Mouse (Mus musculus) thymus, postnatal 14 days (tissue): ENCODE measurements at regions not wholly inside any gene's neighbourhood (a gene's known extent, or its start where the extent isn't known, plus 50 kb on each side); places are given as distances from the start of the nearest gene placed in this dataset.

Experiments used
- DNase-seq: peaks from one replicate; pipeline ENCODE4 v3.0.0; 2021

GRCm38 (mm10) chr1:76130353-76130752 lies 584.3 kb downstream of the Slc4a3 start:
- DNase-seq: no peak

GRCm38 (mm10) chr1:76136810-76137209 lies 590.7 kb downstream of the Slc4a3 start:
- no peak for DNase-seq

GRCm38 (mm10) chr1:76137701-76138100 lies 591.6 kb downstream of the Slc4a3 start:
- no peak for DNase-seq

GRCm38 (mm10) chr1:76143516-76143915 lies 597.5 kb downstream of the Slc4a3 start:
- no peak for DNase-seq

- no peak for DNase-seq
Measured at GRCm38 (mm10) chr1:76148963-76149362, 602.9 kb downstream of the Slc4a3 start.

GRCm38 (mm10) chr1:76156291-76156690 lies 610.2 kb downstream of the Slc4a3 start:
- DNase-seq: no peak

- DNase-seq: no peak
Measured at GRCm38 (mm10) chr1:76167486-76167885, 621.4 kb downstream of the Slc4a3 start.

GRCm38 (mm10) chr1:76181181-76181580 lies 635.1 kb downstream of the Slc4a3 start:
- DNase-seq: no peak

- no peak for DNase-seq
Measured at GRCm38 (mm10) chr1:76194844-76195243, 648.8 kb downstream of the Slc4a3 start.

GRCm38 (mm10) chr1:76197651-76198050 lies 651.6 kb downstream of the Slc4a3 start:
- DNase-seq: no peak

- DNase-seq: no peak
Measured at GRCm38 (mm10) chr1:76200906-76201305, 654.8 kb downstream of the Slc4a3 start.

GRCm38 (mm10) chr1:76212486-76212885 lies 666.4 kb downstream of the Slc4a3 start:
- no peak for DNase-seq

GRCm38 (mm10) chr1:76244721-76245120 lies 698.7 kb downstream of the Slc4a3 start:
- DNase-seq: no peak

- no peak for DNase-seq
Measured at GRCm38 (mm10) chr1:76246181-76246796, 700.2 kb downstream of the Slc4a3 start.

GRCm38 (mm10) chr1:76247126-76247525 lies 701.1 kb downstream of the Slc4a3 start:
- DNase-seq: no peak

GRCm38 (mm10) chr1:76258217-76258616 lies 712.2 kb downstream of the Slc4a3 start:
- no peak for DNase-seq

- DNase-seq: no peak
Measured at GRCm38 (mm10) chr1:76276148-76276547, 730.1 kb downstream of the Slc4a3 start.

GRCm38 (mm10) chr1:76276624-76277023 lies 730.6 kb downstream of the Slc4a3 start:
- no peak for DNase-seq

GRCm38 (mm10) chr1:76283322-76283721 lies 737.3 kb downstream of the Slc4a3 start:
- DNase-seq: no peak

GRCm38 (mm10) chr1:76322943-76323559 lies 777.0 kb downstream of the Slc4a3 start:
- no peak for DNase-seq

- DNase-seq: no peak
Measured at GRCm38 (mm10) chr1:76323592-76323991, 777.5 kb downstream of the Slc4a3 start.

GRCm38 (mm10) chr1:76336011-76336410 lies 789.9 kb downstream of the Slc4a3 start:
- DNase-seq: no peak

- no peak for DNase-seq
Measured at GRCm38 (mm10) chr1:76362106-76362505, 816.0 kb downstream of the Slc4a3 start.

GRCm38 (mm10) chr1:76373931-76374330 lies 827.9 kb downstream of the Slc4a3 start:
- DNase-seq: no peak

GRCm38 (mm10) chr1:76378154-76378553 lies 832.1 kb downstream of the Slc4a3 start:
- no peak for DNase-seq
